Mouse (Mus musculus): ENCODE measurements around the gene Cdh3. TPM values are rescaled to one million over a fixed set of nuclear protein-coding genes. Genes with fewer than 3 reads are reported as not detected.

Cdh3 gene
- polyA plus RNA-seq, 1 experiment = 5.0 TPM

DNA sequence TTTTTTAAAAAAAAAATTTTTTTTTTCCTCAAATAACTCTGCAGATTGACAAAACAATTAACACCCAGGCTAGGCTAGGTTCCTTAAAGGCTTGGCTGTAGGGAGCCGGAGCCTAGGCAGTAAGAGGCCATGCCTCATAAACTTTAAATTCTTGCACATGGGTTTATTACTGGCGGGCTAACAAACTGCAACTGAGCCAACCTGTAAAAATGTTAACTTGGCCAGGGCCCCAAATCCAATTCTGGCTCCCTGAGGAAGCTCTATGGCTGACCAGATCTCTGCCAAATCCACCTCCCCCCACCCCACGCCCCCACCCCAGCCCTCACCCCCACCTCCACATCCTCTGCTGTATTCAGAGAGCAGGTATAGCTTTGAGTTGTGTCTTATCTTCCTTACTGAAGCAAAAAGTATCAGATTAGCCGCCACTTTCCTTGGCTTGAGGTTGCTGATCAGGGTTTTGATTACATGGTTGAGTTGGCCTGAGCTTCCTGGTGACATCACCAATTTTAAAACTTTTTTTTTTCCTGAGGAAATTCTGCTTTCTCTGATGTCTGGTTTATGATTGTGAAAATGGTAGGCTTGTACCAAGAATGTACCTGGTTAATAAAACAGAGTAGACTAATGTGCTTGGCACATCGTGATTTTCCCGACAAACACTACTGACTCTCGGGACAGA is 1.9 kb downstream of the Cdh3 start:
- no peaks in the 10 kb centered on the region for H3K36me3 ChIP-seq (ENCODE audit: control insufficient read depth, insufficient read depth, low read length)
- no peaks in the 10 kb centered on the region for H3K27me3 ChIP-seq (replicated peaks; ENCODE audit: control insufficient read depth, insufficient read depth, low read length)
- no peak overlapping the region for H3K27ac ChIP-seq (ENCODE audit: insufficient read depth, low read depth, low read length)
- no peak for TF ChIP-seq POLR2A (IDR thresholded peaks at IDR 0.05; ENCODE audit: low read depth, low read length)
- no peak for TF ChIP-seq CTCF (conservative IDR thresholded peaks at IDR 0.05; ENCODE audit: insufficient read depth, insufficient read length, low read depth, low read length)
- no peaks in the 10 kb centered on the region for H3K4me1 ChIP-seq (ENCODE audit: control insufficient read depth, insufficient read depth, low read length)
- 34% methylated on average over 7 of the region's 7 CpGs for WGBS
- no peak overlapping the region for H3K4me3 ChIP-seq (ENCODE audit: insufficient read depth, low read depth, low read length)
- DNase-seq = peak; percentile 61

DNA sequence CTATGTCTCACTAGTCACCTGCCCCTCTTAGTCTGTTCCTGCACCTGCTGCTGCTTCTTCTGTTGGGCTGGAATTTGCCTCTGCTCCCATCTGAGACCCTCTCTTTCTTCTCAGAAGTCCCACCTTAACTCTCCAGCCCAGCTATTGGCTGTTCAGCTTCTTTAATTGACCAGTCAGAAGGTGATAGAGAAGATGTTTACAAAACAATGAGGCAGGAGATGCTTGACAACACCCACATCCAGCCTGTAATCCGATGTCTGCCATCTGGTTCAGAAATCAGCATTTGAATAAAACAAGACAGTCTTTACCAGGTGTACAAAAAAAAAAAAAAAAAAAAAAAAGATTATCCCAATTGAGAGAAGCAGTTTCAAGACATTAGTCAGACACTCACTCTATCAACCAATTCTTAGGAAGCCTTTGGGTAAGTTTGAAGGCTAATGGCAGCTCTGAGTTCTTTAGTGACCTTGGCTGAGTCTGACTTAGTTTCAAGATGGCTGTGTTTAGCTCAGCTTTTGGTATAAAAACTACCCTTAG is 5.3 kb downstream of the Cdh3 start:
- H3K4me3 ChIP-seq (ENCODE audit: insufficient read depth, low read depth, low read length) = no peak overlapping the region
- H3K36me3 ChIP-seq (ENCODE audit: control insufficient read depth, insufficient read depth, low read length) = no peaks in the 10 kb centered on the region
- no peaks in the 10 kb centered on the region for H3K27me3 ChIP-seq (replicated peaks; ENCODE audit: control insufficient read depth, insufficient read depth, low read length)
- H3K4me1 ChIP-seq (ENCODE audit: control insufficient read depth, insufficient read depth, low read length) = no peaks in the 10 kb centered on the region
- 74% methylated on average over 1 of the region's 1 CpGs for WGBS
- DNase-seq = no peak
- TF ChIP-seq CTCF (conservative IDR thresholded peaks at IDR 0.05; ENCODE audit: insufficient read depth, insufficient read length, low read depth, low read length) = no peak
- no peak for TF ChIP-seq POLR2A (IDR thresholded peaks at IDR 0.05; ENCODE audit: low read depth, low read length)
- H3K27ac ChIP-seq (ENCODE audit: insufficient read depth, low read depth, low read length) = no peak overlapping the region

DNA sequence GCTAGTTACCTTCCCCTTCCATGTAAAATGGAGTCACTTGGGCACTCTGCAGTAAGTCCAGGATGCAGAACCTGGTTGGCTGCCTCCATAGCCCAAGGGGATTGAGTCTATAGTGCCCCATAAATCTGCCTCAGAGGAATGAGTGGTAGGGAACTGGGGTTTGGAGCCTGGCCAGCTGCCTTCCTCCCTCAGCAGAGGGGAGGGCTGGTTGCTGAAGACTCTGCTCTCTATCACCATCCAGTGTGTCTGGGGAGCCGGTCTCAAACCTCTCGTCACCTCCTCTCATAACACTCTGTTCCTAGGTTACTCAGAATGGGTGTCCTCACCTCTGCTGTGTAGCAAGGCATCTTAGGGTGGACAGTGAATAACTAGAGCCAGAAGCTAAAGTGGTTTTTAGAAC is 5.9 kb downstream of the Cdh3 start:
- peak; percentile 17 for DNase-seq
- TF ChIP-seq POLR2A (IDR thresholded peaks at IDR 0.05; ENCODE audit: low read depth, low read length) (no peak), CTCF (conservative IDR thresholded peaks at IDR 0.05; ENCODE audit: insufficient read depth, insufficient read length, low read depth, low read length) (no peak)
- WGBS = 50% methylated on average over 2 of the region's 2 CpGs
- Histone ChIP-seq H3K27ac (ENCODE audit: insufficient read depth, low read depth, low read length) (no peak overlapping the region), H3K4me3 (ENCODE audit: insufficient read depth, low read depth, low read length) (no peak overlapping the region), H3K4me1 (ENCODE audit: control insufficient read depth, insufficient read depth, low read length) (no peaks in the 10 kb centered on the region), H3K36me3 (ENCODE audit: control insufficient read depth, insufficient read depth, low read length) (no peaks in the 10 kb centered on the region), H3K27me3 (replicated peaks; ENCODE audit: control insufficient read depth, insufficient read depth, low read length) (no peaks in the 10 kb centered on the region)

DNA sequence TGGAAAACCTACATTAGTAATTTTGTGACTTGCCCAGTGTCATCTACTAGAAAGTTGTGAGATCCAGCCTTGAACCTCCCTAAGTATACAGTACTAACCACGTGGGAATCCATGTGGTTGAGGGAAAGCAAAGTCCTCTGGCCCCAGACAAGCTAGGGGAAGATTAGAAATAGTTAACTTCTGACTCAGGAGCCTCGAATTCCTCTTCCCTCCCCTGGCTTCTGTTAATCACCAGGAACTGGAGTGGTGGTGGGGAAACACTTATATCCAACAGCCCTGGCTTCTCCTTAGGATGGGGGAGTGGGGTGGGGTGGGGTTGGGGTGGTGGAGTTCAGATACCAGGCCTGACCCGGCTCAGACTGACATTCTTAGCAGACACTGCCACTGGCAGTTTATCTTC is 8.1 kb downstream of the Cdh3 start:
- H3K4me3 ChIP-seq (ENCODE audit: insufficient read depth, low read depth, low read length) = no peak overlapping the region
- H3K4me1 ChIP-seq (ENCODE audit: control insufficient read depth, insufficient read depth, low read length) = no peaks in the 10 kb centered on the region
- no peaks in the 10 kb centered on the region for H3K36me3 ChIP-seq (ENCODE audit: control insufficient read depth, insufficient read depth, low read length)
- no peaks in the 10 kb centered on the region for H3K27me3 ChIP-seq (replicated peaks; ENCODE audit: control insufficient read depth, insufficient read depth, low read length)
- no peak overlapping the region for H3K27ac ChIP-seq (ENCODE audit: insufficient read depth, low read depth, low read length)
- no peak for DNase-seq
- TF ChIP-seq POLR2A (IDR thresholded peaks at IDR 0.05; ENCODE audit: low read depth, low read length) (no peak), CTCF (conservative IDR thresholded peaks at IDR 0.05; ENCODE audit: insufficient read depth, insufficient read length, low read depth, low read length) (no peak)
- WGBS = 14% methylated on average over 3 of the region's 3 CpGs

DNA sequence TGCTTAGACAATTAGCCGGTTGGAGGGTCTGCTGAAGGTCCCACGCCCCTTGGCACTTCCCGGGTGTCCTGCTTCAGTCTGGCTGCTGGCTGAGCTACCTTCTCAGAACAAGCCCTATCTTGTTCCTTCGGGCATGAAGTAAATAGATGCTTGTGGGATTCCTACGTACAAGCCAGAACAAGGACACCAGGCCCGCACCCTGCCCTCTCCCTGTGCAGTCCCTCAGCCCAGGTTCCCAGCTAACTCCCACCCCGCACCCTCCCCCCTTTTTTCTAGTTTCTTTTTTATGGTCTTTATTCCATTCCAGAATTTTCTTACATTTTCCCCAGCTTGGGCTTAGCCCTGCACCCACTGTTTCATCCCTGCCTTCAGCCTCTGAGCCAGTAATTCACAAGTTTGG is 9.9 kb downstream of the Cdh3 start:
- Histone ChIP-seq H3K4me1 (ENCODE audit: control insufficient read depth, insufficient read depth, low read length) (no peaks in the 10 kb centered on the region), H3K4me3 (ENCODE audit: insufficient read depth, low read depth, low read length) (no peak overlapping the region), H3K27ac (ENCODE audit: insufficient read depth, low read depth, low read length) (no peak overlapping the region), H3K36me3 (ENCODE audit: control insufficient read depth, insufficient read depth, low read length) (no peaks in the 10 kb centered on the region), H3K27me3 (replicated peaks; ENCODE audit: control insufficient read depth, insufficient read depth, low read length) (no peaks in the 10 kb centered on the region)
- 82% methylated on average over 7 of the region's 7 CpGs for WGBS
- no peak for TF ChIP-seq POLR2A (IDR thresholded peaks at IDR 0.05; ENCODE audit: low read depth, low read length)
- TF ChIP-seq CTCF (conservative IDR thresholded peaks at IDR 0.05; ENCODE audit: insufficient read depth, insufficient read length, low read depth, low read length) = no peak
- DNase-seq = no peak

DNA sequence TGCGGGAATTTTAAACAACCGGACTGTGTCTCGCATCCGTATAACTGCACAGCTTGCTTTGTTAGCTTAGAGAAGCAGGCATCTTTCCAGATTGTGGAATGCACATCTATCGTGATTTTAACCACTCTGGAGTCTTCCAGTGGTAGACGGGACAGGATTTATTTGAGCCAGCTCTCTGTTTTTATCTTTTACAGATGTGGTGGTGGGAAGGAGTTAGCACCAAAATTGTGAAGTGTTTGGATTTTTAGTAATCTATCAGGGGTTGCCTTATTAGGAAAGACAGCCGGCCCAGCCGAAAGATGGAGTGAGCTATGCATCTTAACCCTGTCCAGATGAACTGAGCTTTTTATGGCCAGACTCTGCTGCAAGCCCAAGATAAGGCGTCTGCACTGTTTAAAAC is 11.2 kb downstream of the Cdh3 start:
- no peaks in the 10 kb centered on the region for H3K27me3 ChIP-seq (replicated peaks; ENCODE audit: control insufficient read depth, insufficient read depth, low read length)
- 67% methylated on average over 9 of the region's 9 CpGs for WGBS
- no peak overlapping the region for H3K27ac ChIP-seq (ENCODE audit: insufficient read depth, low read depth, low read length)
- H3K4me3 ChIP-seq (ENCODE audit: insufficient read depth, low read depth, low read length) = no peak overlapping the region
- TF ChIP-seq CTCF (conservative IDR thresholded peaks at IDR 0.05; ENCODE audit: insufficient read depth, insufficient read length, low read depth, low read length) (no peak), POLR2A (IDR thresholded peaks at IDR 0.05; ENCODE audit: low read depth, low read length) (no peak)
- H3K4me1 ChIP-seq (ENCODE audit: control insufficient read depth, insufficient read depth, low read length) = no peaks in the 10 kb centered on the region
- no peaks in the 10 kb centered on the region for H3K36me3 ChIP-seq (ENCODE audit: control insufficient read depth, insufficient read depth, low read length)
- no peak for DNase-seq

DNA sequence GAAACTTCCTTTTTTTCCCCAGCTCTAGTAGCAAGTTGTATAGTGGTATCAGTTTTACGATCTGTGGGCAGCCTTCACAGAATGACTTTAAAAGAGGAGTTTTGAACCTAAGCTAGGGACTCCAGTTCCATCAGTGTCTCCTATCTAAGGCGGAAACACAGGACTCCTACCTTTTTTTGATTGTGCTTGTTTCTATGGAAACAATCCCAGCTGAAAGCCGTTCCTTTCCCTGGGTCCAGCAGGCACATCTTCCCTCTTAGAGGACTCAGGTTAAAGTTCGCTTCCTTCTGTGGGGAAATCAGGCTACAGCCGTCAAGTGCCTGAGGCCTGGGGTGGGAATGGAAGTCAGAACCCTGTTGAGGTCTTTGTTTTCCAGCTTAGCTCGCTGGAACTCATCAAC is 16.0 kb downstream of the Cdh3 start:
- H3K4me3 ChIP-seq (ENCODE audit: insufficient read depth, low read depth, low read length) = no peak overlapping the region
- TF ChIP-seq CTCF (conservative IDR thresholded peaks at IDR 0.05; ENCODE audit: insufficient read depth, insufficient read length, low read depth, low read length) (no peak), POLR2A (IDR thresholded peaks at IDR 0.05; ENCODE audit: low read depth, low read length) (no peak)
- H3K27me3 ChIP-seq (replicated peaks; ENCODE audit: control insufficient read depth, insufficient read depth, low read length) = no peaks in the 10 kb centered on the region
- 67% methylated on average over 6 of the region's 6 CpGs for WGBS
- H3K27ac ChIP-seq (ENCODE audit: insufficient read depth, low read depth, low read length) = no peak overlapping the region
- DNase-seq = no peak
- H3K4me1 ChIP-seq (ENCODE audit: control insufficient read depth, insufficient read depth, low read length) = no peaks in the 10 kb centered on the region
- H3K36me3 ChIP-seq (ENCODE audit: control insufficient read depth, insufficient read depth, low read length) = no peaks in the 10 kb centered on the region

Data from kidney, adult 2 months (tissue).